Mouse (Mus musculus): ENCODE results near the gene Reep6. TPM values are rescaled to one million over a fixed set of nuclear protein-coding genes. Genes with fewer than 3 reads are reported as not detected.
"Not testable (repeated sequence)": the region's sequence is repeated elsewhere in the genome, so short reads cannot be mapped to it uniquely, and the experiment has no call there.

Reep6 gene
- polyA plus RNA-seq, 1 experiment from 2014 or later, result 11.5 TPM

DNA sequence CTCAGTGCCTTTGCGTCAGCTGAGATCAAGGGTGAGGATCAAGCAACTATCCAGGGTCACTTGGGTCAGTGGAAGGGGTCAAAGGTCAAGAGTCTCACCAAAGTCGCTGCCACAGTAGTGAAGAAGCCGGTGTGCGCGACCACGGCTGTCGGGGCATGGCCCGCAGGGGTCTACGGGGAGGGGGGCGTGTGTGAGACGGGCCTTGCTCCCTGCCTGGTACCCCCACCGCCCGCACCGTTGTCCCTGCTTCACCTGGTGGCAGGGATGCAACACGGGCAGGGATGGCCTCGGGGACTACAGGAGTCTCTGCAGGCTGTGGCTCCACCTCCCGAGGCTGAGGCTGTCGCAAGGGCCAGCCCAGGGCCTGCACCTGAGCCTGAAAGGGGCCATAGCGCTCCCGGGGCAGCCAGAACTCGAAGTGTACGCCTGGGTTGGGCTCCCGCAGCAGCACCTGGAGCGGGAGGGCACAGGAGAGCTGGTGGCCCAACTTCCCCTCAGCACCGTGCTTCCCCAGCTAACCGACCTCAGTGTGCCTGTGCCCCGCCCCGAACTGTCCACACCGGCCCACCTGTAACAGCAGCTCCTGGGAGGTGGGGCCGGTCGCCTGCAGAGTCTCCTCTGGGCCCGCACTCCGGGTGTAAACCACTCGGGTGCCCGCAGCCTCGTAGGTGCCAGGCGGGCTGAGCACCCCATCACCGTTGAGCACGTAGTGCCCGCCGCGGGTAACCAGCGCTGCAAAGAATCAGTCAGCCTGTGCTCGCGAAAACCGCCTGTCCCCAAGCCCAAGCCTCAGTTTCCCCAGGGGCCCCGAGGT is 11.9 kb downstream of the Reep6 start:
- H3K4me1 ChIP-seq, result peaks cover 49% of the 10 kb centered on the region
- peak; percentile 47 for DNase-seq (ENCODE audit: low spot score)
- no peaks in the 10 kb centered on the region for H3K9me3 ChIP-seq (replicated peaks)
- 2% methylated on average over 47 of the region's 47 CpGs for WGBS
- H3K36me3 ChIP-seq, result no peaks in the 10 kb centered on the region
- H3K27ac ChIP-seq (replicated peaks), result 0 out of 2 replicates have a peak overlapping the region, but pooled peaks have one; percentile 0
- H3K4me3 ChIP-seq, result peak overlapping the region; percentile 52
- peaks cover 83% of the 10 kb centered on the region for H3K27me3 ChIP-seq (ENCODE audit: low read depth, poor library complexity, severe bottlenecking)

DNA sequence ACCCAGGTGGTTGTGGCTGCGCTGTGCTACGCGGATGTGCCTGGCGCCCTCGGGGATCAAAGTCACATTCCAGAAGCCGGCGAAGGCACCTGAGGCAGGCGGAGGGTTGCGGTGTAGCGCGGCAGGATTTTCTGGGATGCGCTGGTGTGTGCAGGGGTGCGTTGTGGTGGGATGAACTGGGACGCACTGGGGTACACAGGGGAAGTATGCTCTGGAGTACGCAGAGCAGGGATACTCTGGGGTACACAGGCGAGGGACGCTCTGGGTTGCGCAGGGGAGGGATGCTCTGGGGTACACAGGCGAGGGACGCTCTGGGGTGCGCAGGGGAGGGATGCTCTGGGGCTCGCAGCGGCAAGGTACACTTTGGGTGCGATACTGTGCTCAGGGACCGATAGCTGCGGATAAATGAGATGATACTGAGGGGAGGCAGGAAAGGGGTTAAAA is 12.6 kb downstream of the Reep6 start:
- Histone ChIP-seq H3K27me3 (ENCODE audit: low read depth, poor library complexity, severe bottlenecking) (peaks cover 89% of the 10 kb centered on the region), H3K4me3 (peak overlapping the region; percentile 52), H3K9me3 (replicated peaks) (no peaks in the 10 kb centered on the region), H3K4me1 (peaks cover 49% of the 10 kb centered on the region), H3K36me3 (no peaks in the 10 kb centered on the region), H3K27ac (replicated peaks) (0 out of 2 replicates have a peak overlapping the region, but pooled peaks have one; percentile 0)
- no peak for DNase-seq (ENCODE audit: low spot score)
- WGBS, result 1% methylated on average over 26 of the region's 26 CpGs

DNA sequence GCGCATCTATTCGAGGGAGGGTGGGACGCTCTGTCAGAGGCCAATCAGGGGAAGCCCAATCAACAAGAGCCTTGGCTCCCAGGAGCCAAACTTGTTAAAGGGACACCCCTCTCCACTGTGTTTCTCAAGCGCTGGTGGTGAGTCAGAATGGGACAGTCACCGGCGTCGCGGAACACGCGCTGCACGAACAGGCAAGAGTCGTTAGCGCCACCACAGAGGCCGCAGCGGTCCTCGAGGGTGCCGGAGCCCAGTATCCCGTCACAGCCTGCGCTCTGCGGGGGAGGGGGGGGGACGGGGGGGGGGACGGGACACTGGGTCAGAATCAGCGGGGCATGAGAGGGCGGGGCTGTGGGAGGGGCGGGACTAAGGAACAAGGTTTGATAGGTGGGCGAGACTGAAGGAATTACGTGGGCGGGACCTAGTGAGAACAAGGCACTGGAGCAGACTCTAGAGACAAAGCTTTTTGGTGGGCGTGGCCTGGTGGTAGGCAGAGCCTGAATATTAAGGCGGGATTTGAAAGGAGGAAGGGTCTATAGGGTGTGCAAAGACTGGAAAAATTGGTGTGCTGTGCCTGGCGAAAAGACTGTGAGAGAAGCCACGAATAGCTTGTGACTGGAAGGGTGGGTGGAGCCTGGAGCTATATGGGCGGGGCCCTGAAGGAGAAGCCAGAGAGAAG is 13.1 kb downstream of the Reep6 start:
- DNase-seq (ENCODE audit: low spot score), result peak; percentile 74
- Histone ChIP-seq H3K9me3 (replicated peaks) (no peaks in the 10 kb centered on the region), H3K27ac (replicated peaks) (peak overlapping the region; percentile 59; the same call in 1 of the 2 replicates), H3K27me3 (ENCODE audit: low read depth, poor library complexity, severe bottlenecking) (peaks cover 95% of the 10 kb centered on the region), H3K4me1 (peaks cover 55% of the 10 kb centered on the region), H3K36me3 (no peaks in the 10 kb centered on the region), H3K4me3 (peak overlapping the region; percentile 52)
- under 1% methylated on average over 27 of the region's 33 CpGs for WGBS

DNA sequence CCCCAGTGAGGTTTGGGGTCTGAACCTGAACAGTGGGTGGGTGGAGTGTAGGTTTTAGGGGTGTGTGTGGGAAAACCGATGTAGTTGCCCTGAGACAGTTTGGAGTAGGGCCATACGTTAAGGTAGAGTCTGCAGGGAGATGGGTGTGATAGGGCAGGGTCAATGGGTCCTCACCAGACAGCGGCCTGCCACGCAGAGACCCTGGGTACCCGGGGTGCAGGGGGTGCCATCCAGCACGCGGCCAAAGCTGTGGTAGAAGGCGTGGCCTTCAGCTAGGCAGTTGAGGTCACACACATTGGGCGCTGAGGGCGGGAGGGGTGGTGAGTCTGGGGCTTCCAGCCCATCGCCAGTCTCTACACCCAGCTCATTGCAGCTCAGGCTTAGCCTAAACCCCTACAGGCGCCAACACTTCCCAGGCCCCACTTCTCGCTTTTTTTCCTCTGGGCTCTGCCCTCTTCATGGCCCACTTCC is 13.7 kb downstream of the Reep6 start:
- peak overlapping the region; percentile 52 for H3K4me3 ChIP-seq
- H3K9me3 ChIP-seq (replicated peaks), result no peaks in the 10 kb centered on the region
- peaks cover 61% of the 10 kb centered on the region for H3K4me1 ChIP-seq
- WGBS, result 27% methylated on average over 13 of the region's 13 CpGs
- 0 out of 2 replicates have a peak overlapping the region, but pooled peaks have one; percentile 59 for H3K27ac ChIP-seq (replicated peaks)
- peaks cover 96% of the 10 kb centered on the region for H3K27me3 ChIP-seq (ENCODE audit: low read depth, poor library complexity, severe bottlenecking)
- DNase-seq (ENCODE audit: low spot score), result no peak
- no peaks in the 10 kb centered on the region for H3K36me3 ChIP-seq

DNA sequence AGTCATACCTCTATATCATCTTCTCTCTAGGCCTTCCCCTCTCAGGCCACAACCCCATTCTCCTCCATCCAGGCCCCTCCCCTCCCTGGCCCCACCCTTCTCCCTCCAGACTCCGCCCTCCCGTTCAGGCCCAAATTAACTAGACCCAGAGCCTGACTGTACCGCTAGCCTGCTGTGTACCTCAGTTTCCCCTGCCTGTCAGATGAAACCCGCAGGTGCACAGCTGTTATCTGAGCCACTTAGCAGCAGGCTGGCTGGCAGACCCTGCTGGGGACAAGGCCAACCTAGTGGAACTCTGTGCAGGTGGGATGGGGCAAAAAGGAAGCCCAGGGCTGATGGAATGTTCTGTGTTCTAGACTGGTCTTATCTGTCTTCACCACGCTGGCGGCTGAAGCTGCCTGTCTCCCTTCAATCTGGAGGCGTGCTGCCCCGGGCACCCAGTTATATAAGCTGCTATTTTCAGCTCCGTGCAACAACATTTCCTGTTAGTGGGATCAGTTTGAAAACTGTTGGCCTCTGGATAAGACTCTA is 14.4 kb downstream of the Reep6 start:
- DNase-seq (ENCODE audit: low spot score), result no peak
- 41% methylated on average over 9 of the region's 9 CpGs for WGBS
- Histone ChIP-seq H3K36me3 (no peaks in the 10 kb centered on the region), H3K27ac (replicated peaks) (no peak overlapping the region), H3K9me3 (replicated peaks) (no peaks in the 10 kb centered on the region), H3K4me1 (peaks cover 68% of the 10 kb centered on the region), H3K4me3 (peak overlapping the region; percentile 9; the same call in 1 of the 2 replicates), H3K27me3 (ENCODE audit: low read depth, poor library complexity, severe bottlenecking) (peaks cover 100% of the 10 kb centered on the region)

DNA sequence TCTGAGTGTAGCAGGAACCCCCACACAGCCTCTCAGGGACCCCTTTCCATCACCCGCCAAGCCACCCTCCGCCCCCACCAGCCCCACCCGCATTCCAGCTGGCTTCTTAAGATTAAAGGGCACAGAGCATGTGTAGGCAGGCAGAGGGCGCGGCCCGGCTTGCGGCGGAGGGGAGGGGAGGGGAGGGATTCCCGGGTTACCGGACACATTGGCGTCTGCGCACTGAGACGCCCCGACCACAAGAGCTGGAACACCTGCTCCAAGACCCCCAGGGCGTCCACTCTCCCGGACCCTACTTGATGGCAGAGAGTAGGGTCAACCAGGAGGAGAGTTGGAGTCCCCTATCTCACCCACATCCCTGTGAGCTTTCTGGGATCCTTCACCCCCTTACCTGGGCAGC is 15.4 kb downstream of the Reep6 start:
- Histone ChIP-seq H3K4me3 (peak overlapping the region; percentile 14; the same call in 1 of the 2 replicates), H3K9me3 (replicated peaks) (no peaks in the 10 kb centered on the region), H3K27me3 (ENCODE audit: low read depth, poor library complexity, severe bottlenecking) (peaks cover 100% of the 10 kb centered on the region), H3K27ac (replicated peaks) (no peak overlapping the region; the same call in 1 of the 2 replicates), H3K4me1 (peaks cover 68% of the 10 kb centered on the region), H3K36me3 (no peaks in the 10 kb centered on the region)
- no peak for DNase-seq (ENCODE audit: low spot score)
- WGBS, result 1% methylated on average over 16 of the region's 16 CpGs

DNA sequence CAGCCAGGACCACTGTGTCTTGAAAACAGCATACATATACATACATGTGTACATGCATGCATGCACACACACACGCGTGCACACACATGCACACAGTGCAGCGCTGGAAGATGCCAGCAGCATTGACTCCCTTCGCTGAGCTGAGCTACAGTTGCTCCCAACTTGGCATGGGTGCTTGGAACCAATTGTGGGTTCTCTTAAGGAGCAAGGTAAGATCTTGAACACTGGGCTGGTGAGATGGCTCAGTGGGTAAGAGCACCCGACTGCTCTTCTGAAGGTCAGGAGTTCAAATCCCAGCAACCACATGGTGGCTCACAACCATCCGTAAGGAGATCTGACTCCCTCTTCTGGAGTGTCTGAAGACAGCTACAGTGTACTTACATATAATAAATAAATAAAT is 16.2 kb downstream of the Reep6 start:
- H3K36me3 ChIP-seq; H3K4me3 ChIP-seq; H3K9me3 ChIP-seq (replicated peaks); H3K27ac ChIP-seq (replicated peaks); DNase-seq (ENCODE audit: low spot score): not testable (repeated sequence)
- Histone ChIP-seq H3K4me1 (peaks cover 71% of the 10 kb centered on the region), H3K27me3 (ENCODE audit: low read depth, poor library complexity, severe bottlenecking) (peaks cover 100% of the 10 kb centered on the region)
- 80% methylated on average over 6 of the region's 6 CpGs for WGBS

DNA sequence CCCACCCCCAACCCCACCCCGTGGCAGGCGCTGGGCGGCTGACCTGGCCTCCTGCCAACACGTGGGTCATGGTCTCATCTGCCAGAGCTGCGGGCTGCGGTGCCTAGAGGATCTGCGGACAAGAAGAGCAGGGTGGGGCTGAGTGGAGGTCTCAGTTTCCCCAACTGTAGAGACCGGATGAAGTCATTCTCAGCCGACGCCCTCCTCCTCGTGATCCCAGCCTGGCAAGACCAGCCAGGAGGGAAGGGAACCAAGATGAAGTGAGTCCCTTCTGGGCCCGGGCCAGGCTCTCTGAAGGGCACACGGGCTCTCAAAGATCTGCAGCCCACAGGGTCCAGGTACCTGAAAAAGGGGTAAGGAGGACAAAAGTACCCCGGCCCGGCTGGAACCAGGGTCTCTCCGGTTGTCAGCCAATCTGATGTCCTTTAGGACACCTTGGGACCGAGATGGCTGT is 17.8 kb downstream of the Reep6 start:
- Histone ChIP-seq H3K36me3 (no peaks in the 10 kb centered on the region), H3K4me1 (peaks cover 55% of the 10 kb centered on the region), H3K27me3 (ENCODE audit: low read depth, poor library complexity, severe bottlenecking) (peaks cover 100% of the 10 kb centered on the region), H3K4me3 (peak overlapping the region; percentile 48), H3K27ac (replicated peaks) (no peak overlapping the region), H3K9me3 (replicated peaks) (no peaks in the 10 kb centered on the region)
- 17% methylated on average over 17 of the region's 17 CpGs for whole genome bisulfite sequencing
- no peak for DNase-seq (ENCODE audit: low spot score)

DNA sequence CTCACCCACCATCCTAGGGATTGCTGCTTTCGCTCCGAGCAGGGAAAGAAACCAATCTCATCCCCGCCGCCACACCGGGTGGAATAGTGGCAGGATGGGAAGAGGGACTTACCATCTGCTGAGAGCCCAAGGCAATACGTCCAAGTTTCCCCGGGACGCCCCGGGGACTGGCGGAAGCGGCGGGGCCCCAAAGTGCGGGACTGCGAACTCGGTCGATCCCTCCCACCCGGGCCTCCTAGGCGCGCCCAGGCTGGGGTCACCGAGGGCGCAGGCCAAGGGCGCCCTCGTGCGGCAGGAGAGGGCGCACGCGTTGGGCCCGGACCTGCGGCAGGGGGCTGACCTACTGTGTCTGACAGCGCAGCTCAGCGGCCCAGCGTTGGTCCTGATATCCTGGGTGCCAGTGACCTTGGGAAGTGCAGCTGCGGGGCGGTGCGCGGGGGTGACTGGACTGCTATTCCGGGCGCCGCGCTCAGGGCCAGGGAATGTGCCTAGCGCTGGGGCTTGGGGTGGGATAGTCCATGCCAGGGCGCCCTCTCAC is 18.6 kb downstream of the Reep6 start, which contains the start of gene Adamtsl5:
Gene Adamtsl5 (minus strand): TSS at position 169 of the 538 bp plus-strand sequence.
- WGBS, result 1% methylated on average over 42 of the region's 42 CpGs
- H3K9me3 ChIP-seq (replicated peaks), result no peaks in the 10 kb centered on the region
- DNase-seq (ENCODE audit: low spot score), result peak; percentile 74
- H3K4me3 ChIP-seq, result peak within 1 kb of the TSS; percentile 48
- peaks cover 100% of the 10 kb centered on the region for H3K27me3 ChIP-seq (ENCODE audit: low read depth, poor library complexity, severe bottlenecking)
- H3K4me1 ChIP-seq, result peaks cover 47% of the 10 kb centered on the region
- H3K27ac ChIP-seq (replicated peaks), result no peak within 1 kb of the TSS; the same call in 1 of the 2 replicates
- no peaks in the 10 kb centered on the region for H3K36me3 ChIP-seq

DNA sequence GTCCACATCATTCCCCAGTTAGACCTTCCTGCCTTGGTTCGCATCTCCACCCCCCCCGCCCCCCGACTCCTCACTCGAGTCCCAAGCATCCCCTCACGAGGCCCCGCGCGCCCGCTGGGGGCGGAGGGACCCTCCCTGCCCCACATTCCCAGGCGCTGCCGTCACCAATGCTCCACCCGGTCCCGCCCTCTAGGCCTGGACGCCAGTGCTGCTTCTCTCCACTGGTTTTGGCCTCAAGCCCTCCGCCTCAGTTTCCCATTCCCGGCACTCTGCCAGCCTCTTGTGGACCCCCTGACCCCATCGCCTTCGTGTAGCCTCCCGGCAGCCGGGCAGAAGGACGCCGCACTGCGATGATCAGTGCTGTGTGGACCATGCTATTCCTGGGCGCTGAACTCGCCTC is 19.2 kb downstream of the Reep6 start:
- 15% methylated on average over 26 of the region's 26 CpGs for WGBS
- DNase-seq (ENCODE audit: low spot score), result no peak
- peaks cover 100% of the 10 kb centered on the region for H3K27me3 ChIP-seq (ENCODE audit: low read depth, poor library complexity, severe bottlenecking)
- no peak overlapping the region for H3K27ac ChIP-seq (replicated peaks)
- H3K4me1 ChIP-seq, result peaks cover 40% of the 10 kb centered on the region
- peak overlapping the region; percentile 48; the same call in 1 of the 2 replicates for H3K4me3 ChIP-seq
- no peaks in the 10 kb centered on the region for H3K9me3 ChIP-seq (replicated peaks)
- H3K36me3 ChIP-seq, result no peaks in the 10 kb centered on the region

DNA sequence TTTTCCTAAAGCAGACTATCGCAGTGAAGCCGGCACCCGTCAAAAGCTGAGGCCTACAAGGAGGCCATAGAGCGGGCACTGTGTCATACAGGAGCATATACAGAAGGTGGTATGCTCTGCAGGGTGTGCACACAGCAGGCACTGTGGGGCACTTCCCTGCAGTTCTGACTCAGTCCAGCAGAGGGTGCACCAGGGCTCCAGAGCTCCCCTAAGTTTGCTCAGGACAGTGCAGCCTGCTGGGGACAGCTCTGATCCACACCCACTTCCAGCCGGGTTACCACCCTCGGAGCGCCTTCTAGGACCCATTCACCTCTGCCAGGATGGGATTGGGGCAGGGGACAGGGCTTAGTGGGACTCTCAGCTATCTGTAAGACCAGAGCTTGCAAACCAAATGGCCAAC is 20.5 kb downstream of the Reep6 start:
- Histone ChIP-seq H3K9me3 (replicated peaks) (no peaks in the 10 kb centered on the region), H3K27me3 (ENCODE audit: low read depth, poor library complexity, severe bottlenecking) (peaks cover 100% of the 10 kb centered on the region), H3K4me3 (peak overlapping the region; percentile 11; the same call in 1 of the 2 replicates), H3K4me1 (peaks cover 34% of the 10 kb centered on the region), H3K27ac (replicated peaks) (no peak overlapping the region), H3K36me3 (no peaks in the 10 kb centered on the region)
- DNase-seq (ENCODE audit: low spot score), result peak; percentile 87
- 3% methylated on average over 7 of the region's 7 CpGs for WGBS

DNA sequence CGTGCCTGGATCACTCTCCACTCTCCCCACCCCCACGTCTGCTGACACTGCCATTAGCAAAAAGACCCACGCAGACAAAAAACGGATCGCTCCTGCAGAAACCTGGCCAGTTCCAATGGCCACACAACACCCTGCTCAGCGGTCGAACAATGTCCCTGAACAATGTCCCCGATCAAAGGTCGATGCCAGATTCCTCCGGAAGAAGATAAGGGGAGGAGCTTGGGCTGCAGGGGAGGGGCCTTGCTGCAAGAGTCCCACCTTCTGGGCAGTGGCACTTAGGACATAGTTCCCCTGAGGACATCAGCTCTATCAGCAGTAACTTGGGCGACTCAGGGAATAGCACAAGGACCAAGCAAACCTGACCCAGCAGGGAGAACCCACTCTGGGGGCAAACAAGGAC is 22.1 kb downstream of the Reep6 start:
- H3K4me1 ChIP-seq, result peaks cover 48% of the 10 kb centered on the region
- H3K27ac ChIP-seq (replicated peaks), result no peak overlapping the region
- no peak overlapping the region for H3K4me3 ChIP-seq
- peaks cover 100% of the 10 kb centered on the region for H3K27me3 ChIP-seq (ENCODE audit: low read depth, poor library complexity, severe bottlenecking)
- no peak for DNase-seq (ENCODE audit: low spot score)
- 23% methylated on average over 11 of the region's 11 CpGs for WGBS
- no peaks in the 10 kb centered on the region for H3K9me3 ChIP-seq (replicated peaks)
- no peaks in the 10 kb centered on the region for H3K36me3 ChIP-seq

Measured in midbrain, embryonic 10.5 days (tissue).